Mouse (Mus musculus) lung, postnatal 0 days (tissue): ENCODE results near the gene Lgmn.

Experiments
- CTCF ChIP-seq: IDR thresholded peaks from 2 replicates; pipeline ENCODE4 v1.5.1; 2016; ENCODE audit warnings: antibody characterized with exemption, mild to moderate bottlenecking
- EP300 ChIP-seq: IDR thresholded peaks from 2 replicates; pipeline ENCODE4 v1.6.1; 2016; ENCODE audit warnings: antibody characterized with exemption, mild to moderate bottlenecking, control low read depth

GRCm38 (mm10) chr12:102391109-102391508, 48.5 kb downstream of the Lgmn start:
- TF ChIP-seq CTCF (no peak), EP300 (no peak)
